Mouse (Mus musculus): ENCODE results near the gene Fyco1. TPM values are rescaled to one million over a fixed set of nuclear protein-coding genes. Genes with fewer than 3 reads are reported as not detected.
A peak's percentile ranks its signal among the peaks of the same experiment; 100 is the strongest.

Gene Fyco1
- polyA plus RNA-seq (2015; fragmentation: Nextera tagmentation; extraction: Ambion mirVana), result 11.2 and 12.0 TPM in 2 replicates

GRCm38 (mm10) chr9:123851713-123852448 is at the start of gene Fyco1:
Fyco1 (minus strand) TSS chr9:123851899.
- peak within 1 kb of the TSS; percentile 83 for H3K9ac ChIP-seq
- peak within 1 kb of the TSS; percentile 95 for H3K27ac ChIP-seq
- H3K4me2 ChIP-seq (replicated peaks), result peak within 1 kb of the TSS; percentile 73
- WGBS, result under 1% methylated on average over 47 of the region's 47 CpGs
- no peaks in the 10 kb centered on the region for H3K27me3 ChIP-seq (replicated peaks)
- H3K36me3 ChIP-seq, result no peaks in the 10 kb centered on the region
- H3K9me3 ChIP-seq, result no peaks in the 10 kb centered on the region
- H3K4me1 ChIP-seq (replicated peaks), result 0 out of 2 replicates have a peak, but pooled peaks cover 4% of the 10 kb centered on the region
- H3K4me3 ChIP-seq (replicated peaks), result peak within 1 kb of the TSS; percentile 80
- peak; percentile 97 for ATAC-seq

- no peaks in the 10 kb centered on the region for H3K36me3 ChIP-seq
- no peak overlapping the region for H3K27ac ChIP-seq
- no peaks in the 10 kb centered on the region for H3K27me3 ChIP-seq (replicated peaks)
- 60% methylated on average over 4 of the region's 4 CpGs for WGBS
- no peak for ATAC-seq
- H3K9ac ChIP-seq, result no peak overlapping the region
- H3K9me3 ChIP-seq, result no peaks in the 10 kb centered on the region
- no peaks in the 10 kb centered on the region for H3K4me1 ChIP-seq (replicated peaks)
- H3K4me3 ChIP-seq (replicated peaks), result no peak overlapping the region
- H3K4me2 ChIP-seq (replicated peaks), result no peak overlapping the region
These were observed 20.4 kb upstream of the Fyco1 start for GRCm38 (mm10) chr9:123872049-123872448.

GRCm38 (mm10) chr9:123869167-123869784 is 17.6 kb upstream of the Fyco1 start:
- 49% methylated on average over 5 of the region's 6 CpGs for WGBS
- ATAC-seq, result no peak
- Histone ChIP-seq H3K4me3 (replicated peaks) (no peak overlapping the region), H3K27me3 (replicated peaks) (no peaks in the 10 kb centered on the region), H3K4me1 (replicated peaks) (no peaks in the 10 kb centered on the region), H3K36me3 (no peaks in the 10 kb centered on the region), H3K4me2 (replicated peaks) (no peak overlapping the region), H3K27ac (no peak overlapping the region), H3K9ac (no peak overlapping the region), H3K9me3 (no peaks in the 10 kb centered on the region)

GRCm38 (mm10) chr9:123863641-123864040 is 11.9 kb upstream of the Fyco1 start:
- Histone ChIP-seq H3K9ac (no peak overlapping the region), H3K9me3 (no peaks in the 10 kb centered on the region), H3K4me1 (replicated peaks) (no peaks in the 10 kb centered on the region), H3K36me3 (no peaks in the 10 kb centered on the region), H3K4me2 (replicated peaks) (no peak overlapping the region), H3K27ac (no peak overlapping the region), H3K27me3 (replicated peaks) (no peaks in the 10 kb centered on the region), H3K4me3 (replicated peaks) (no peak overlapping the region)
- ATAC-seq, result no peak
- 90% methylated on average over 1 of the region's 1 CpGs for WGBS

GRCm38 (mm10) chr9:123862895-123863616 is 11.4 kb upstream of the Fyco1 start:
- no peak for ATAC-seq
- no peaks in the 10 kb centered on the region for H3K36me3 ChIP-seq
- H3K4me2 ChIP-seq (replicated peaks), result no peak overlapping the region
- H3K9ac ChIP-seq, result no peak overlapping the region
- no peak overlapping the region for H3K4me3 ChIP-seq (replicated peaks)
- WGBS, result 89% methylated on average over 1 of the region's 1 CpGs
- H3K27me3 ChIP-seq (replicated peaks), result no peaks in the 10 kb centered on the region
- H3K27ac ChIP-seq, result no peak overlapping the region
- H3K4me1 ChIP-seq (replicated peaks), result no peaks in the 10 kb centered on the region
- H3K9me3 ChIP-seq, result no peaks in the 10 kb centered on the region

GRCm38 (mm10) chr9:123861929-123862328 is 10.2 kb upstream of the Fyco1 start, which contains the start of gene Xcr1:
Xcr1 (minus strand) TSS chr9:123862029.
- Histone ChIP-seq H3K36me3 (no peaks in the 10 kb centered on the region), H3K27ac (no peak within 1 kb of the TSS), H3K4me3 (replicated peaks) (no peak within 1 kb of the TSS), H3K9me3 (no peaks in the 10 kb centered on the region), H3K27me3 (replicated peaks) (no peaks in the 10 kb centered on the region), H3K9ac (no peak within 1 kb of the TSS), H3K4me1 (replicated peaks) (no peaks in the 10 kb centered on the region), H3K4me2 (replicated peaks) (no peak within 1 kb of the TSS)
- no peak for ATAC-seq
- 81% methylated on average over 9 of the region's 9 CpGs for WGBS

- H3K9me3 ChIP-seq, result no peaks in the 10 kb centered on the region
- H3K27me3 ChIP-seq (replicated peaks), result no peaks in the 10 kb centered on the region
- H3K4me3 ChIP-seq (replicated peaks), result no peak overlapping the region
- no peak overlapping the region for H3K4me2 ChIP-seq (replicated peaks)
- 82% methylated on average over 2 of the region's 2 CpGs for WGBS
- H3K27ac ChIP-seq, result no peak overlapping the region
- ATAC-seq, result no peak
- H3K36me3 ChIP-seq, result no peaks in the 10 kb centered on the region
- 0 out of 2 replicates have a peak, but pooled peaks cover 2% of the 10 kb centered on the region for H3K4me1 ChIP-seq (replicated peaks)
- no peak overlapping the region for H3K9ac ChIP-seq
These were observed 5.1 kb upstream of the Fyco1 start for GRCm38 (mm10) chr9:123856836-123857235.

GRCm38 (mm10) chr9:123852449-123853390 is 1.0 kb upstream of the Fyco1 start:
- ATAC-seq, result peak; percentile 32

GRCm38 (mm10) chr9:123851062-123851712 is 512 bp downstream of the Fyco1 start:
- Histone ChIP-seq H3K9ac (peak overlapping the region; percentile 83), H3K4me2 (replicated peaks) (peak overlapping the region; percentile 73), H3K9me3 (no peaks in the 10 kb centered on the region), H3K36me3 (no peaks in the 10 kb centered on the region), H3K4me1 (replicated peaks) (0 out of 2 replicates have a peak, but pooled peaks cover 4% of the 10 kb centered on the region), H3K27ac (peak overlapping the region; percentile 95), H3K27me3 (replicated peaks) (no peaks in the 10 kb centered on the region), H3K4me3 (replicated peaks) (peak overlapping the region; percentile 80)
- WGBS, result 0% methylated on average over 27 of the region's 27 CpGs
- peak; percentile 79 for ATAC-seq

More at GRCm38 (mm10) chr9:123852449-123853390, 1.0 kb upstream of the Fyco1 start:
- no peak overlapping the region for H3K27ac ChIP-seq
- H3K9ac ChIP-seq, result peak overlapping the region; percentile 36
- 0 out of 2 replicates have a peak, but pooled peaks cover 4% of the 10 kb centered on the region for H3K4me1 ChIP-seq (replicated peaks)
- H3K27me3 ChIP-seq (replicated peaks), result no peaks in the 10 kb centered on the region
- 66% methylated on average over 5 of the region's 5 CpGs for WGBS
- H3K36me3 ChIP-seq, result no peaks in the 10 kb centered on the region
- peak overlapping the region; percentile 52 for H3K4me2 ChIP-seq (replicated peaks)
- peak overlapping the region; percentile 28 for H3K4me3 ChIP-seq (replicated peaks)
- H3K9me3 ChIP-seq, result no peaks in the 10 kb centered on the region

GRCm38 (mm10) chr9:123850705-123851061 is 1.0 kb downstream of the Fyco1 start:
- H3K4me1 ChIP-seq (replicated peaks), result 0 out of 2 replicates have a peak, but pooled peaks cover 4% of the 10 kb centered on the region
- H3K4me2 ChIP-seq (replicated peaks), result peak overlapping the region; percentile 73
- 1% methylated on average over 2 of the region's 2 CpGs for WGBS
- H3K36me3 ChIP-seq, result no peaks in the 10 kb centered on the region
- no peak; the same call in 1 of the 2 replicates for ATAC-seq
- peak overlapping the region; percentile 83 for H3K9ac ChIP-seq
- H3K27me3 ChIP-seq (replicated peaks), result no peaks in the 10 kb centered on the region
- H3K4me3 ChIP-seq (replicated peaks), result peak overlapping the region; percentile 80
- H3K9me3 ChIP-seq, result no peaks in the 10 kb centered on the region
- H3K27ac ChIP-seq, result peak overlapping the region; percentile 95; the same call in 1 of the 2 replicates

All from intestine, embryonic 15.5 days (tissue).